Mouse (Mus musculus): ENCODE results near the gene Auts2.

Auts2 gene

DNA sequence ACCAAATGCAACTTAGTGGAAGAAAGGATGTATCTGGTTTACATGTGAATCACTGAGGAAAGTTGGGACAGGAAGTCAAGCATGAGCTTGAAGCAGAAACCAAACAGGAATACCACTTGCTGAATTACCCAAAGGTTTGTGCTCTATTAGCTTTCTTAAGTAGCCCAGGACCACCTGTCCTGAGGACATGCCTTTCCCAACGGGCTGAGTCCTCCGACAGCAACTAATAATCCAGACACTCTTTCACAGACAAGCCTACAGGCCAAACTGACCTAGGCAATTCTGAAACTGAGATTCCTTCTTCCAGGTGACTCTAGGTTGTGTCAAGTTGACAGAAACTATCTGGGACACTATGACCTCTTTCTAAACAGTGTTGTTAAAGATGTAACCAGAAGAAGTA lies 44.2 kb downstream of the Auts2 start:
- DNase-seq (ENCODE audit: low read depth): no peak

DNA sequence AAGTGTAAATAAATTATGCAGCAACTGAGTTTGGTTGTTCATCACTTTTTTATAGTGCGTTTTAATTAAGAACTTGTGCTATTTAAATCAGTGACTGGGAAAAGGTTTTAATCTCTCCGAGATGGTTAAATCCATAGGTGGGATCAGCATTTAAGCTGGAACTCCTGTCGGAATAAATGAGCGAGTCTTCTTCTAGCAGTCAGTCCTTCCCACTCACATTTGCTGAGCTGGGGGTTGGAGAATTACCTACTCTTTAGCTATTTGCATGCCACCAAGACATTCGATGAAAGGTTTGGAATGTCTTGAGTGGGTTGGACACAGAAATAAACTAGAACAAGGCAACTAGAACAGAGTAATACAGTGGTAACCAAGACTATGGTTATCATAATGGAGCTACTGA lies 45.1 kb downstream of the Auts2 start:
- no peak for DNase-seq (ENCODE audit: low read depth)

DNA sequence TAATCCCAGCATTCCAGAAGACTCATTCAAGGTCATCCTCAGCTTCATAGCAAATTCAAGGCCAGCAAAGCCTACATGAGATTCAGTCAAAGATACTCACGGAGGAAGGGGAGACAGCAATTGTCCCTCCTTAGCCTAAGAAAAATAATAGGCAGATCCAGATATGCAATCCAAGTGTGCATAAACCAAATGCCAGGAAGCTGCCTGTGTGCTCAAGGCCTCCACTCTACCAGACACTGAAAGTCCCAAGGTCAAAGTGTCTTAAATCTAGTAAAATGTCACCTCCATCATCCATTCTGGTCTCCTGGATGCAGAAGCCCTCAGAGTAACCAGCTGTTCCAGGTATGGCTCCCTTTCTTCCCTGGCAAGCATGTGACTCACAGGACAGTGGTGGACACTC lies 50.4 kb downstream of the Auts2 start:
- DNase-seq (ENCODE audit: low read depth): no peak

DNA sequence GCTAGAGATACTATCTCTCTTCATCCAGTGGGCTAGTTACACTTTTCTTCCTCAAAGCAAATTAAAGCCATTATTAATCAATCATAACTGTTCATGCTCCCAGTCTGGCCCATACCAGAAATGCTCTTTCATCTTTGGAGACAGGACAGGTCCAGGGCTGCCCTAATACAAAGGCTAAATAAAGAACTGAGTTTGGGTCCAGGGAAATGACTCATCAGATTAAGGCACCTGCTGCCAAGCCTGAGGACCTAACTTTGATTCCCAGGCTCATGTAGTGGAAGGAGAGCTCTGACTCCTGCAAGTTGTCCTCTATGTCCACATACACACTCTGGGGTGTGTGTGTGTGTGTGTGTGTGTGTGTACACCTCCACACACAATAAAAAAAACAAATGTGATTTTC lies 51.1 kb downstream of the Auts2 start:
- no peak for DNase-seq (ENCODE audit: low read depth)

DNA sequence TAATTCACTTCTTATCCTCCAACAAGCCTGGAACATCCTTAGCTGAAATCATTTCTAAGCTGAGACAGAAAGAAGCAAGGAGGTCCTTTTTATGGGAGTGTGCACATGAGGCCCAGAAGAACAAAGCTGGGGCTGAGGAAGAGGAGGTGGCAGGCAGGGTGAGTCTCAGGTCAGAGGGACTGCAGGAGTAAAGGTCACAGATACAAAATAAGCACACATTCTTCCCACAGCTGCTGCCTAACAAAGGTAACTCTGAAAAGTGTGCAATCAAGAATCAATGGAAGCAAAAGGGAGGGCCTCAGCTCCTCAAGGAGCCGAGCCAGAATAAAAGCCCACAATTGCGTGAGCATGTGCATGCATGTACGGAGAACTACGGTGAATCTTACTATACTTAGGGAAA lies 51.6 kb downstream of the Auts2 start:
- DNase-seq (ENCODE audit: low read depth): no peak

DNA sequence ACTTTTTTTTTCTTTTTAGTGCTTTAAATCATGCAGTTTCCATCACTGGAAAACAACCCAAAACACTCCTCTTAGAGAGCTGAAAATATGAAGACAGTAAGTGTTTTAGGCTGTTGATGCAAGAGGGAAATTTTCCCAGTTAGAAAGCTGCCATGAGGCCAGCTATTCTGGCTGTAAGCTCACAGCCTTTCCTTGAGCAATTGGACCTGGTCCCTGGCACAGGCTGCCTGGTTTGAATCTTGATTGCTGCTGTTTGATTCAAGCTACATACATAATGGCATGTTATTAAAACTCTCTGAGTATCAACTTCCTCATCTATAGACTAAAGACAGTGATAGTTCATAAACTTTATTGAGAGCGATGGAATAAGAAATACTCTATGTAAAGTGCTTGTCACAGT lies 52.8 kb downstream of the Auts2 start:
- no peak for DNase-seq (ENCODE audit: low read depth)

DNA sequence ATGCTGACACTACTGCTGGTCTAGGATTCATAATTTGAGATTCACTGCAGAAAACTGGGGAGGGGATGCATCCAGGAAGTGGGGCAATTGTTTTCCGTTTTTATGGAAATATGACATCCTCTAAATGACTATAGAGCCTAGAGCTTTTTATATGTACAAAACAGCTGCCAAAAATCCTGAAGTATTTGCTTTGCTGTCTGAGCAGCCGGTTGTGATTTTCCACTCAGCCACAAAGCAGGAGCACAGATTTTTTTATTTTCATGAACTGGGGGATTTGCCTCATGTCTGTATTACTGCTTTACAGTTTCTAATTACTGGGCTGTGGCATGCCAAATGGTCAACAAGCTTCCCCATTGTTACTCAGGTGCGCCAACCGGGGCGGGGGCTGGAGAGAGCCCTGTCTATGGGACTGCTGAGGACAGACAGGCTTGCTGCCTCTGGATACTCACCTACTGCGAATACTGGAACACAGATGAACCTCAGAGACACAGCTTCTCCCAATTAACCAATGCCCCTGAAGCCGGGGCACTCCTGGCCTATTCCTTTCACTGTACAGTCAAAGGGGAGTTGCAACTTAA lies 53.3 kb downstream of the Auts2 start:
- DNase-seq (ENCODE audit: low read depth): no peak

DNA sequence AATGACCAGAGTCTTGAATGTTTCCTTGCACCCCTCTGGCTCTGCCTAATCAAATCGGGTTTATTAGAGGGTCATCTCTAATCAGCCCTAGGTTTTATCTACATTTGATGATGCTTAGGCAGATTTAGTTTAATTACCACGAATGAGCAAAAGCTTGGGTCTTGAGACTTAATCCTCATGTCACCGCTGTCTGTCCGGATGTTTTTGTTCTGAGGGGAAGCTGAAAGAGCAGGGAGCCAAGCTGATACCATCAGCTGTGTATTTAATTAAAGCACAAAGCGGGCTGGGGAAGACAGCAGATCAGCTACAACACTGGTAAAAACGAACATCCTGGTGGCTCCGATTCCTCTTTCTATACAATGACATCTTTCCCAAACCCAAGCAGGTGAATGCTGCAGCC lies 56.3 kb downstream of the Auts2 start:
- no peak for DNase-seq (ENCODE audit: low read depth)

DNA sequence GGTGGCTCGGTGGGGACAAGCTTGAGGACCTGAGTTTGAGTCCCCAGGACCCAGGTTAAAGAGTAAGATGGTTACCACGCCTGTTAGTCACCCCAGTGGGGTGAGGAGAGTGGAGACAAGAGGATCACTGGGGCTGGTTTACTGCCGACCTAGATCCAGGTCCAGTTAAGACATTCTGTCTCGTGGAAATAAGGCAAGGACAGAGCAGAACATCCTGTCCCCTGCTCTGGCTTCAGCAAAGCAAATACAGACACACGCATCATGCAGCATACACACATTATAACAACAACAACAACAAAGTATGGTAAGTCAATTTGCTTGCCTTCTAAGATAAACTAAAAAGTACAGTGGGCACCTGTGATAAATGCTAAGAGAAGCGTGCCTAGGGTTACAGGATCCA lies 57.1 kb downstream of the Auts2 start:
- no peak for DNase-seq (ENCODE audit: low read depth)

DNA sequence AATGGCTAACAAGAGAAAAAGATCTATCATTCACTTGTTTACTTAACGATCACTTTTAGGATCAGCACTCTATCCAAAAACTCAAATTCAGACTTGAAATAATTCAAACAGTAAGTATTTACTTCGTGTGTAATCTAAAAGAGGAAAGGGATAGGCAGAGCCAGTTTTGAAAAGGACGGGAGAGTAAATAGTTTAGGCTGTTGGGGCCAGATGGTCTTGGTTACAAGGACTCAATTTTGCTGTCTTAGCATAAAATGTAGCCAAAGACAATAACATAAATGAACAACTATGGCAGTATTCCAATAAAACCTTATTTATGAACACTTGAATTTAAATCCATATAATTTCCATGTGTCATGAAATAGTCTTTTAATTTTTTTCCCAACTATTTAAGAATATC lies 57.7 kb downstream of the Auts2 start:
- no peak for DNase-seq (ENCODE audit: low read depth)

DNA sequence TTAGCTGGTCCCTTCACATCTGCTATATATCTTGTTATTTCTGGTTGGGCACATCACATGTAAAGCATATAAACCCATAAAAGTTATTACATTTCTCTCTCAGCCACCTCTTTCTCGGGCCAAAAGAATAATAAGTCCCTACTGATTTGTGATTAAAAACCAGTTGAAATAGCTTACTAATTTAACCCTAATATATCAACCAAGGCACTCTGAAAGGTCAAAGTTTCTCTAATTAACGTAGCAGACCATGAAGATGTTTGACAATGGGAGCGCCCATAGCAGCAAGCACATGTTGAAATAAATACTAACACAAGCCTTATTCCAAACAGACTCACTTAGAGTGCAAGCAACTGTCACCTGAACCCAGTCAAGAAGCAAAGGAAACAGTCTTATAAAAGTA lies 61.7 kb downstream of the Auts2 start:
- DNase-seq (ENCODE audit: low read depth): no peak

DNA sequence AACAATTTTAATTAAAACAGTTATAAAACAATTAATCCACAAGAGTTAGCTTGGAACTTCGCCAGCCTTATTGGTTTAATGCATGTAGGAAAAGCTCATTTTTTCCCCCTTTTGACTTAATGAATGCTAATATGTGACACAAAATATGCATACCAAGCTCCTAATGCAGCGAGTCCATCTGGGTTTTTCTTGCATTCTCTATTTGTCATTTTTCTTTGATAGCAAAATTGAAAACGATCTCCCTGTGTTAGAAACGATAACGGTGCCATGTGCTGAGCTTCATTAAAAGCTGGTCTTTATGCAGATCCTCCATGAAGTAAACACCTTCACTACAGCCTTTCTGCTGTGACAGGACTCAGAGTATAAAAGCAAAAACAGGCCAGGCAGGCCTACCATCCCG lies 62.7 kb downstream of the Auts2 start:
- DNase-seq (ENCODE audit: low read depth): no peak

DNA sequence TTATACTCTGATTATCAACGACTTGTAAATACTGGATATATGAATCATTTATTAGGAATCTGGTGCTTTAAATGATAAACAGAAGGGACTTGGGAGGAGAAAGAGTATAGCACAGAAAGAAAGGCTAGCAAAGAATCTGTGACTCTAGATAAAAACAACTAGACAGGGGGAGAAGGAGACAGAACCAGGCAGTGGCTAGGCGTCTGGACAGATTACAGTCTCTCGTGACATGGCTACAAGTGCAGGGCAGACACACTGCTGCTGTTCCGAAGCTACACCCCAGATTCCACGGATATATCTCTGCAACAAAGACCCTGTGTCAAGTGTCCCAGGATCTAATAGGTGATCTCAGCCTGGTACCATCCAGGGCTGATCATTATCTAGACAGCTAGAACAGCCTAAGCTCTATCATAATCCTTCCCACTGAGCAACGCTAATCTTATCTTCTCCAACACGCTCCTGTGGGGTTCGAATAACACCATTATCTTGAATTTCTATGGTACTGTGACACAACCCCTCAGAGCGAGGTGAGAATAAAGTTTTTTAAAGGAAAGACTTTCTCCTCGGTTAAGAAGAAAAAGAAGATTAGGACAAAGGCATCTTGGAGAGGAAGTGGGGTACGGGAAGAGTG lies 63.8 kb downstream of the Auts2 start:
- no peak for DNase-seq (ENCODE audit: low read depth)

DNA sequence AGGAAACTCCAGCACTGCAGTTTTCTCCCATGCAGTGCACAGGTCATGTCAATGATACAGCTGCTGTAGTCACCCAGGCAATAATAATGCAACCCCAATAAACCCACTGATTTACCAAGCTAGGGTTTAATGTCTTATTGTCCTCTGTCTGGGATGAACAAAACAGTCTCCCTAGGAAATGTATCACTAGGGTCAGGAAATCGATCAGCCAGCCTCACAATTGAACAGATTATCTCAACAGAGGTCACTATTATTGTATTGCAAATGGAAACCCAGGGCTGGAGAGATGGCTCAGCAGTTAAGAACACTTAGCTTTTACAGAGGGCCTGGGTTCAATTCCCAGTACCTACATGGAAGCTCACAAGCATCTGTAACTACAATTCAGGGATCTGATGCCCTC lies 65.6 kb downstream of the Auts2 start:
- no peak for DNase-seq (ENCODE audit: low read depth)

DNA sequence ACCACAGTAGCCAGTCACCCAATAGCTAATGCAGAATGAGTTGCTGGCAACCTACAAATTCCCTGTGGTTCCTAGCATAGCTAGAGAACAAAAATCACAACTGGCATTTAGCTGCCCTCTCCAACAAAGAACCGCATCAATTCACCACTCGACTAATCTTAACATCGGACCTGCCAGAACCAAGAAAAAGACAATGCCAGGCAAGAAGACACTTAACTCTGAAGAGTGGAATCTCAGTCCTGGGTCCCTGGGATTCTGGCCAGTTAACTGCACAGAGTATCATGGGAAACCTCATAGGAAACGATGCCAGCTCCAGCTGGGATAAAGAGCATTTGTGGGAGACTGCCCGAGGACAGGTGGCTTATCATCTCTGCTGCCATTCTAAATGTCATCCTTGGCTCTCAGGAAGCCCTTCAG lies 70.2 kb downstream of the Auts2 start:
- no peak for DNase-seq (ENCODE audit: low read depth)

DNA sequence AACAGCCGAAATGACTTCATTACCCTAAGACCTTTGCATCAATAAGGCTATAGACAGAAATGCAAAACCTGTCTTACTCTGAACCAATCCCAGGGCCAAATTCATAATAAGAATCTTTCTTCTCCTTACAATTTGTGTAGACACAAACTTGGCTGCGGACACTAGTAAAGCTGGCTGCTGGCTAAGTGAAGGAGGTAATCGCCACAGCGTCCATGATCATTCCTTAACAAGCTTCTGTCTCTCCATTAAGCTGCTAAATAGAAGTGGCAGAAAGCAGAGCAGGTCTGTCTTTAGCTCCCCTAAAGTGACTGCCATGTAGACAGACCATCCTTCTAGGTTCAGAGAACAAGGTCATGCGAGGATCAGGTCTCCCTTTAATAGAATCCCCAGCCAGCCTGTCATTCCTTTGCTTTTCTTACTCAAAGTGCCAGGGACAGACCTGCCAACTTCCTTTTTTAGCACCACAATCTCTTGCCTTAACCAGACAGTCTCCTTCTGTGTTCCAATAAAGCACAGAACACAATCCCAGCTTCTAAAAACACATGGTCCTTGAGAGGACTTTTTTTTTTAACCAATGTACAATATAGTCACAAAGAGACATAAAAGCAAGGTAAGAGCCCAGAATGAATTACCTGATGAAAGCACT lies 70.8 kb downstream of the Auts2 start:
- DNase-seq (ENCODE audit: low read depth): no peak

DNA sequence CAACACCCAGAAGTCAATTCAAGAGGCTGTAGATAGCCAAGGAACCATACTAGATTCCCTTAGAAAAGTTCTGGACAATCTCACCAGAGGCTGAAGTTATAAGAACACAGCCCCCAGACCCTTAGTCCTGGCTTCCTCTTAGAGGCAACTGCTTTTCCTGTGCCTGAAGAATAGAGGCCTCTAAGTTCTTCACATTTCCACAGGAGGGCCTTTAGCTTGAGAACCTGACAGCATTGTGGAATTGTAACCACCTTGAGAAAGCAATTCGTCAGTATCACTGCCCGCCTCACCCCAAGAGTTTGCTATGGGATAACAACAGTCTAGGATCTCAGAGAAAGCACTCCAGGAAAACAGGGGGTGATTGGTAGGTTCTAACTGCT lies 75.8 kb downstream of the Auts2 start:
- no peak for DNase-seq (ENCODE audit: low read depth)

DNA sequence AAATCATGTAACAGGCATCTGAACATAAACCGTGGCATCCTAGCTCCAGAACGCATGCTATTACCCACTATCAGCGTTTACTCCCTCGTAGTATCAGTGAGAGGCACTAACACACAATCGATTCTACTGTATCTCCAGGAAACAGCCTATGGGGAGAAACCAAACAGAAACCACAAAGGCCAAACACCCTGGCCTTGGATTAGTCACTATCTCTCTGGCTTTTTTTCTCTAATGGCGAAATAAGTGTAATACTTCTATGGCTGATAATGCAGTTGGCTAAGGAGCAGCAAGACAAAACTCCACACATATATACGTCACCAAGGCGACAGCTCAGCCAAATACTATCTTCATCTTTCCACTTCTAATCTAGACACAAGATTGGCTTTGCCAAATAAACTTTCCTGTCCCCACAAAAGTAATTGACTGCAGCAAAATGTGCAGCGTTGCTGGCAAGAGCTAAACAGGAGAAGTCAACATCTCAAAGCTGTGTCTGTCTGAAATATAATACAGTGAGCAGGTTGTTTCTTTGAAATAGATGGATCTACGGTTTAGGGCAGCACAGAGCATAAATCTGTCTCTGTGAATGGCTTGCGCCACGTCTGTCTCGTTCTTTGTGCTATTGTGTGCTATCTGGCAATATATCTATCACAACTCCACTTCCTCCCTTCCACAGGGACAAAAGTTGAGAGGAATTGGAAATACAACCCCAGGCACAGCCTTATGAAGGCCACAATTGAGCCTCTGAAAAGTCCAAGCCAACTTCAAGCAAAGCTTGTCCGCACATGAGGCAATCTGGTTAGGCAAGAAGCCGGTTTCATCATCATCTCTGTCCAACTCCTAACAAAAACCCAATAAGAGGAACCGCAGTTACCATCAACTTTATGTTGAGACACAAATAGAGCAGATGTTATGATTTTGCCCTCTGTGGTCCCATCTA lies 76.4 kb downstream of the Auts2 start:
- DNase-seq (ENCODE audit: low read depth): peak; percentile 34

DNA sequence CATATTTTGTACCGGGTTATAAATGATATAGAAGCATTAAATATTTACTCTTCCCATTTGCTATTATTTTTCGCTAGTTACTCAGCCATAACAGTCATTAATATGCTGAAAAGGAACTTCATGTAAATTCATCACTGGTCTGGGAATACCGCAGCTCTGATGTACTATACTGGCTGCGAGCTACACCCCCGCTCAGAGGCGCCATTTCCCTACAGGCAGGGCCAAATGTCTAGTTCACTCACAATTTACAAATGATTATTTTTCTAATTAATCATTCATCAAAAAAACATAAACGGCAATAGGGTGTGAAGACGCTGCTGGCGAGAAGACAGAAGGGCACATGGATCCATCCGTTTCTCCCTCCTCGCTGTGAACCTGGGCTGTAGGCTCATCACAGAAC lies 80.6 kb downstream of the Auts2 start:
- no peak for DNase-seq (ENCODE audit: low read depth)

DNA sequence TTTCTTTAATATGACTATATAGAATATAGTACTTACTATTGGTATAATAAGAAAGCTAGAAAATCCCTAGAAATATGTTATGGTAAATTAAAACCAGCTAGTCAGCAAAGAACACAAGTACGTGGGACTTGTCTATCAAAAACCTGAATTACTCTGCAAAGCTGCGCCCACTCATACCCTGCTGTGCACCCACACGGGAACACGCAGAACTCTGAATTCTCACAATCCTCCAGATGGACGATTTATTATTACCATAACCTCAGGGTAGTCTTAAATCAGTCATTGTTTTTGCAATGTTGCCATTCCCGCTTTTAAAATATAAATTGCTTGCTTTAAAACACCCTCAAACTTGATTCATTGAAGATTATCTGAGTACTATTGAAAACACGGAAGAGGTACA lies 84.6 kb downstream of the Auts2 start:
- DNase-seq (ENCODE audit: low read depth): no peak

DNA sequence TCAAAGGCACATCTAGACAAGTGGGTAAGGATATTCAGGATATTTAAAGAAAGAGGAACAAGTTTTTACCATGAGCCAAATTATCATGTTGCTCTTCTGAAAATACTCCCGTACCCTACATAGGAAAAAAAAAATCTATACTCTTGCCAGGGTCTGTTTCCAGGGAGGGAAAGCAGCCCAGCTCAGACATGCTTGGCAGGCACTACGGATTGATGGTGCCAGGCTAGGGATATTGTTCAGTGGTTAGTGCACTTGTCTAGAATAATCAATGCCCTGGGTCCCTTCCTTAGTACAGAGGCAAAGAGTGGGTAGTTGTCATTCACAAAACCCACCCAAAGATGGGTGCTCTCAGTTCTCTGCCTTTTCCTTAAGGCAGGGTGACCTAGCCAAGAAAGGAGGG lies 90.8 kb downstream of the Auts2 start:
- no peak for DNase-seq (ENCODE audit: low read depth)

DNA sequence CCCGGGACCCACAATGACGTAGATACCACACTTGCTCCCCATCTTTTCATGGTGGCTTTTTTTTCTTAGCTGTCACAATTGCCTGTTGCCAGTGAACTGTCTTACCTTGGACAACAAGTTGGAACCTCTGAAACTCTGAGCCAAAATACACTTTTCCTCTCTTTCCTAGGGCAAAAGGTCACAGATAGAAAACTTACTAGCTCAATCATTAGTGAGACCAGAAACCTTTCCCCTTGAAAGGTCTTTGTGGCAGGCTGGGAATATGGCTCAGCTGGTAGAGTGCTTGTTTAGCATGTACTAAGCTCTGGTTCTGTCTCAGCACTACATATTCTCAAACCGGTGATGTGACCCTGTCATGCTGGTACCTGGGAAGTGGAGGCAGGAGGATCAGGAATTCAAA lies 93.1 kb downstream of the Auts2 start:
- no peak for DNase-seq (ENCODE audit: low read depth)

Data from c-Kit-positive CD71-positive TER-119-negative erythroid progenitor cells, embryonic 14.5 days (primary cell).